Mouse (Mus musculus) cortical plate, adult 2 months (tissue): ENCODE data around the gene Lyve1. TPM values are rescaled to one million over a fixed set of nuclear protein-coding genes. Genes with fewer than 3 reads are reported as not detected.
"Not testable (repeated sequence)": the region's sequence is repeated elsewhere in the genome, so short reads cannot be mapped to it uniquely, and the experiment has no call there.

Experiments used
- H3K27ac ChIP-seq: fragments of 200-500 bp; 2 replicates; pipeline ENCODE4 v1.5.1; 2012; ENCODE audit warnings: low read length, control low read depth, inconsistent platforms; ENCODE audit not compliant: insufficient read depth
- H3K4me1 ChIP-seq: fragments of 200-500 bp; 2 replicates; pipeline ENCODE4 v1.6.1; 2011; ENCODE audit warnings: low read length; ENCODE audit not compliant: control insufficient read depth, insufficient read depth
- H3K4me3 ChIP-seq: fragments of 200-500 bp; 2 replicates; pipeline ENCODE4 v1.5.1; 2011; ENCODE audit warnings: mild to moderate bottlenecking, low read length, control low read depth; ENCODE audit not compliant: insufficient read depth
- CTCF ChIP-seq: fragments of 200-500 bp; IDR thresholded peaks from 2 replicates; pipeline ENCODE4 v1.5.1; 2011; ENCODE audit warnings: mild to moderate bottlenecking, control low read depth, low read length; ENCODE audit not compliant: insufficient read depth; ENCODE audit errors: extremely low read depth
- POLR2A ChIP-seq: fragments of 200-500 bp; IDR thresholded peaks from 2 replicates; pipeline ENCODE4 v1.6.1; 2011; ENCODE audit warnings: mild to moderate bottlenecking, low read length, control low read depth; ENCODE audit not compliant: insufficient read depth; ENCODE audit errors: extremely low read depth
- polyA plus RNA-seq: library from polyadenylated mRNA; depleted of rRNA; stranded (reverse); fragments of >200 nt; gene quantifications from 2 replicates; pipeline ENCODE4 v1.2.3, GENCODE M21; 2012; rRNA removed

The Lyve1 gene
- polyA plus RNA-seq: 0.71 and 0.76 TPM in 2 replicates

DNA sequence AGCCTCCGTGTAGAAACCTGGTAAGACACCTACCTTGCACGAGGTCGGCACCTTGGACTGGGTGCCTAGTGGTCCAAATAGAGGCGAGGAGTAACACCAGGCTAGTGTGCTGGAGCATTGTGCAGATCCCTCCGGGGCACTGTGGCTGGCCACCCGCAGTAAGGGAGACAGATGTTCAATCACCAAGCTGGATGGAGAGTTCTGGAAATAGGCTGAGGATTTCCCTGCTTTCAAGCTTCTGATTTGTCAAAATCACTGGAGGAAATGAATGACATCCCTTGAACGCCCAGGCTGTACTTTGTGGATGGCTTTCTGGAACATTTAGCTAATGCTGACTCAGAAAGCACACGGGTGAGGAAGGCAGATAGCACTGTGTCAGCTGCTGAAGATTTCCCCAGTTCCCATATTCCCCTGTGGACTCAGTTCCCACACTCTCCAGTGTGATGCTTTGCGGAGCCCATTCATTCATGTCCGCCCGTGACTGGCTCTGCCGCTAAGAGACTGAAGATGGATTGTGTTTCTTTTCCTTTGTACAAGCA, at the start of gene Lyve1:
Gene Lyve1, minus strand, starts transcription at position 489 of the 539 bp plus-strand sequence.
- TF ChIP-seq CTCF (no peak), POLR2A (no peak)
- Histone ChIP-seq H3K4me3 (no peak within 1 kb of the TSS), H3K27ac (no peak within 1 kb of the TSS)

DNA sequence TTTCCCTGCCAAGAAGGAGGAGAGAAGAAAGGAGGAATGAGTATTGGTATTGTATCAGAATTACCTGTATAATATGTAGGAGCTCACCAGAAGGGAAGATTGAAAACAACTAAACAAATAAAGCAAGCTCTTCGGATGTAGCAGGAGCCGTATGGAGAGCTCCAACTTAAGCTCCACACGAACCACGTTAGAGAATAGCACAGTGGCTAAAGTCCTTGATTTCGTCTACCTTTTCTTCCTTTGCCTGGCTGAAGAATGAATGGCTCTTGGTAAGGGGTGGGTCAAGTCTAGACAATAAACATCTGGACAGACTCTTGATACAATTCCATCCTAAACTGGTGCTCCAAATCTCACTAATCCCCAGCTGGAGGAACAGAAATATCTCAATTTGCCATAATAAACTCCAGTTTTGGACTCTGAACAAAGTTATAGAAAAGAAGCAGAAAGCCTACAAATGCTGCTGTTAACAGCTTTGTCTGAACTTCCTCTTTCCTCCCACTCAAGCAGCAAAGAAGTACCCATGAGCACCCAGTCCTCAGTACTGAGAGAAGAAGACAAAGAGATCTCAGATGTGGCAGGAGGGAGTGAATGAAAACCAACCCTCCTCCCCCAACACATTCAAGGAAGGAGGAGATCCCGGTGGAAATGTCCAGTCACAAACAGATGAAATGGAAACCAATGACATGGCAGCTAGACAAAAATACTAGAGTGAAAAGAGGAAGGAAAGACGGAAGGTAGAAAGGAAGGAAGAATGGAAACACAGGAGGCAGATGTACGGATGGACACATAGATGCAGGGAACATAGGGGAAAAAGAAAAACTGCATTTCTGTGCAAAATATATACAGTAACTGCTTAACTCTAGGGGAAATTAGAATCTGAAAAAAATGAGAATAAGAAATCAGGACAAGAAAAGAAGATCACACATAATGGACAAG, 45.4 kb upstream of the Lyve1 start:
- TF ChIP-seq CTCF (no peak), POLR2A (no peak)
- Histone ChIP-seq H3K4me3 (no peak overlapping the region), H3K27ac (no peak overlapping the region), H3K4me1 (no peaks in the 10 kb centered on the region; the same call in 1 of the 2 replicates)

More for the DNA sequence above, at the start of gene Lyve1:
- H3K4me1 ChIP-seq: no peaks in the 10 kb centered on the region

DNA sequence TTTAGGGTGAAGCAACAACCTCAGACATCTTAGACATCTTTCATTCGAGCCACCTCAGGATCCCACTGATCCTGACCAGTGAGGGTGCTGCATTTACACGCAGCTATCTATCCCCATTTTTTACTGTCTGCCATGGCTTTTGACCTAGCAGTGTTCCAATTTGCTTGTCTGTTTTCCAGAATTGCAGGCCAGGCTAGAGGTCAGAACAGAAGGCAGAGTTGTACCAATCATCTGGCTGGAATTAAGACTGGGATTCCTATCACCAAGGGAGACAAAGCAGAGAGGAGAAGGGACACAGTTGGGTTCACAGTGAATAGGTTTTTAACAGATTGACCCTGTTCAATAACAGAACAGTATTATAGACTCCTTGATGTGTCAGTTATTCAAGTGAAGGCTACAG, 43.5 kb upstream of the Lyve1 start:
- TF ChIP-seq POLR2A: no peak
- no peak for TF ChIP-seq CTCF
- H3K4me1 ChIP-seq: no peaks in the 10 kb centered on the region; the same call in 1 of the 2 replicates
- no peak overlapping the region for H3K4me3 ChIP-seq
- H3K27ac ChIP-seq: no peak overlapping the region

DNA sequence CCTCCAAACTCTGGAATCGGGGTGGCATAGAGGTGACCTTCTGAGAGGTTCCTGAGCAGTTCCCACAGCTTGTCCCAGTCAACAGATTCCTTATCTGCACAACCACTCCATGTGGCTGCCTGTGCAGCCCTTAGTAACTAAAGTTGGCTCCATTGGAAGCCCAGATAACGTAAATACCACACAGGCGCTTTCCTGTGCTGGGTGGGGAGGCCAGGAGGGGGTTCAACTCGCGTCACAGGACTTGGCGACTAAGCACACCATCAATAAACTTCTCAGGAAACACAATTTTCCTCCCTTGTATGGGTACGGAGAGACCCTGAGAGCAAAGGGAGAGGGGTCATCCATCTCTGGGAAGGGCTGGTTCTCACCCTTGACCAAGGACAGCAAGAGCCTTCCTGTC, 40.2 kb upstream of the Lyve1 start:
- TF ChIP-seq POLR2A (no peak), CTCF (no peak)
- Histone ChIP-seq H3K4me3 (no peak overlapping the region), H3K27ac (no peak overlapping the region), H3K4me1 (no peaks in the 10 kb centered on the region; the same call in 1 of the 2 replicates)

DNA sequence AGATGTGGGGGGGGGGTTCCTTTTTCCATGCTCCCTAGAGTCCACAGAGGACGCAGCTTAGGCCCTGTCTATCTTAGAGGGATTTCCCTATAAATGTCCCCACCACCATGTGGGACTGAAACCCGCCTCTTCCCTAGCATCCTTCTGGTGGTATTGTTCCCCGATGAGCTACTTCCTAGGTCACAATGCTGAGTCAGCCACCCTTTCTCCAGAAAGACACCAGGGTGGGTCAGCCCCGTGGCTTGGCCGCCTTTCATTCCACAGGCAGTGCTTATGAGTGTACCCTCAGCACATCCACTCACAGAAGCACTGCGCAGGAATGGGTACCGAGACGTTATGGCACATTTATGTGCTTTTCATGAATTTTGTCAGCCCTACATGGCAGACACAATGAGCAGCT, 34.2 kb upstream of the Lyve1 start:
- H3K4me1 ChIP-seq: no peaks in the 10 kb centered on the region
- TF ChIP-seq POLR2A: no peak
- no peak for TF ChIP-seq CTCF
- no peak overlapping the region for H3K4me3 ChIP-seq
- H3K27ac ChIP-seq: no peak overlapping the region

DNA sequence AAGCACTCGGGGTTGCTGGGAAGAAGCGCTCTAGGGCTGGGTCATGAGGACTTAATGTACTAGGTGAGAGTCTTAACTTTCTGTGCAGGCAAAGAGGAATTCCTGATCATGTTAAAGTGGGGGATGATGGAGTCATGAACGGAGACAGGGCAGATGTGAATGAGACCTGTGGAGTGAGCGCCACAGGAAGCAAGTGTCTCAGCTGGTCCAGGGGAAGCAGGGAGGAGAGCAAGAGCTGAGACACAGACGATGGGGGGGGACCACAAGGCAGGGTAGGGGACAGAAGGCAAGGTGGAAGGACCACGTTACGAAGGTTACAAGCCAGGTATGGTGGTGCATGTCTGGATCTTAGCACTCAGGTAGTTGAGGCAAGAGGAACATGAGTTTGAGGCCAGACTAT, 33.4 kb upstream of the Lyve1 start:
- Histone ChIP-seq H3K4me1 (no peaks in the 10 kb centered on the region), H3K4me3 (no peak overlapping the region)
- TF ChIP-seq CTCF: no peak
- no peak for TF ChIP-seq POLR2A

DNA sequence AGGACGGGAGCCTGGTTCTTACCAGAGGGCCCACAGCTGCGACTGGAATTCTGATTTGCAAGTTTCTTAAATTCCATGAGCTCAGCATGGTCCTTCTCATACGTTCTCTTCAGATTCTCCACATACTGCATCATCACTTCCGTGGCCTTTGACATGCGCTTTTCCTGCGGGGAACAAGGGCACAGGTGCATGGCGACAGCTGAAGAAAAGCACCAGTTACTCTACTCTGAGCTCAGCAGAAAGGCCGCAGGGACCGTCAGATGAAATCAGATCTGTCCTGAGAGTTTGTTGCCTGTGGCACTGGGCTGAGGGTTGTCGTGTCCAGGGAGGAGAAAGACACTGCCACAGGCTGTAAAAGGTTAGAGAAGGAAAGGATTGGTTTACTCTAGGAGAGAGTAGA, 32.7 kb upstream of the Lyve1 start:
- H3K27ac ChIP-seq, H3K4me3 ChIP-seq, H3K4me1 ChIP-seq: not testable (repeated sequence)

More for the DNA sequence above, 33.4 kb upstream of the Lyve1 start:
- H3K27ac ChIP-seq: no peak overlapping the region

DNA sequence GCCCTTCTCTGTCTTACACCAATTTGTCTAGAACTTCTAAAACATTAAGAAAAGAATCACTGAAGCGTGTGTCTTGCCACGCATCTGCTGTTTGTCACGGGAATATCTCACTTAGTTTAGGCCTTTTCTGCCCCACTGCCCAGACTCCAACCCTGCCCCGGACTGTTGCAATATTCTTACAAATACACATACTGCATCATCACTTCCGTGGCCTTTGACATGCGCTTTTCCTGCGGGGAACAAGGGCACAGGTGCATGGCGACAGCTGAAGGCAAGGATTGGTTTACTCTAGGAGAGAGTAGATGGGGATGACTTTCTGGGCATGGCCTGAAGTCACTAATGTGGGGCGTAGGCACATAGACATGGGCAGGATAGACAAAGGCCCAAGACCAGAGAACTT, 31.6 kb upstream of the Lyve1 start:
- H3K4me3 ChIP-seq: no peak overlapping the region
- no peak overlapping the region for H3K27ac ChIP-seq
- TF ChIP-seq CTCF: no peak
- no peak for TF ChIP-seq POLR2A
- H3K4me1 ChIP-seq: no peaks in the 10 kb centered on the region

DNA sequence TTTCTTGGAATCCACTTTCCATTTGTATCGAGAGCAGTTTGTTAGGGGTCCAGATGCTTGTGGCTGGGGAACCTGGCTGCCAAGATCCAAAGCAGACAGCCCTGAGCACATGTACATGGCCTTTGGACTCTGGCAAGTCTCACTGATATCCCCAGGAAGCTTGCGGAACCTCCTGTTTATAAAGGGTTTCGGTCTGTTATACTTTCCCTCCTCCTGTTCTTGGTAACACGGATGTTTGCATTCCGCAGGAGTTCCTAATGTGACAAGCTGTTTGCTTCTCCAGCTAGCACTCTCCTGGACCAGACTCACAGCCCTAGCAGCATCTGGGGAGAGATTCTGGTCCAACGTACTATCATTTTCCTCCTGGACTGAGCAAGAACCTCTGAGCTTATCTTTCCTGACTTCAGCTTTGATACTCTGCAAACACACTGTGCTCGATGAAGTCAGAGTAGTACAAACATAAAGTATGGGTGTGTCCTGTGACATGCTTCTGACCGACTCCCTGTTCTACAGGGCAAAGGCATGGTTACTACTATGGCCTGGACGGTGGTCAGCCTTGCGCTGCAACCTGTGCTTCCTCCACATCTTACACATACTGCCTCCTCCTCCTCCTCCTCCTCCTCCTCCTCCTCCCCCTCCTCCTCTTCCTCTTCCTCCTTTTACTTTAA, 31.0 kb upstream of the Lyve1 start:
- Histone ChIP-seq H3K27ac (no peak overlapping the region), H3K4me1 (no peaks in the 10 kb centered on the region), H3K4me3 (no peak overlapping the region)
- TF ChIP-seq POLR2A (no peak), CTCF (no peak)

DNA sequence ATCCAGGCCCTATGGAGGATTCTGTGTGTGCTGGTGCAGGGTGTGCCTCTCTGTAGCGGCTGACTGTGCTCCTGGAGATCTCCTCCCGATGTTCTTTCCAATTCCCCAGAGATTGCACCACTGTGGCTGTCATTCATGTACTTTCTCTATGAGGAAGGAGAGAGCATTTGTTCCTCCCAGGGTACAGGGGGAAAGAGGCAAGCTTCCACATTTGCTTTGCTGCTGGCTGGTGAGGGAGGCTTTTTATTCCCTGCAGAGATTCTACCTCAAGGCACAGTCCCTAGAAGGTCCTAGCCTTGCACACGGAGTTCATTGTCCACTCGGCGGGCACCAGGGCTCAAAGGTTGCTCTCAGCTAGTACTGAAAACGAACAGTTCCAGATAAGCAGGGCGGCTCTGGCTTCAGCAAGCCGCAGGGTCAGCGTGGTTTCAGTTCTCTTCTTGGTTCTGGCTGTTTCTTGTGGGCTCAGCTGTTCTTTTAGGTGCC, 28.5 kb upstream of the Lyve1 start:
- no peak for TF ChIP-seq POLR2A
- TF ChIP-seq CTCF: no peak
- H3K27ac ChIP-seq: no peak overlapping the region
- H3K4me3 ChIP-seq: no peak overlapping the region
- no peaks in the 10 kb centered on the region for H3K4me1 ChIP-seq
